Mouse (Mus musculus) natural killer cell, adult 2 months (primary cell): ENCODE data around the gene Csnka2ip.

Source experiments
- DNase-seq, 2 experiments: peaks; one replicate each; pipeline ENCODE4 v3.0.0; 2022; ENCODE audit warnings: low spot score in 2 of 2

Csnka2ip gene

GRCm38 (mm10) chr16:64602308-64602707, at the start of gene Csnka2ip:
TSS of gene Csnka2ip (minus strand) at chr16:64602408.
- DNase-seq, result no peak

GRCm38 (mm10) chr16:64649594-64650290, 47.5 kb upstream of the Csnka2ip start:
- DNase-seq, result no peak

DNA sequence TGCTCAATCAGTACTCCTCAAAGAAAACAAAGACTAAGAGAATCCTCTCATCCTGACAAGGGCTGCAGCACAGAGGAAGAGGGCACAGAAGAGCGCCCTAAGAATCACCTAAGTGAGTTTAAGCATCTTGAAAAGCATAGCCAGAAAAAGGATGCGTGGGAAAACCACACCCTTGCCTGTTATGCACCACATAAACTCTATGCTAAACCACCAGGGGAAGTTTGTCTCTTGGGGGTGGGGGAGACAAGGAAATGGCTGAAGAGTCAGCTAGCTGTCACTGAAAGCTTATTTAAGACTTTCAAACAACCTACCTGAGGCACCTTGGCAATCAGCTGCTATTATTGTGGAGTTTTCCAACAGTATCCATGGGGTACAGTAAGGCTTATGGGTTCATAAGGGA, 45.6 kb upstream of the Csnka2ip start:
- no peak for DNase-seq

DNA sequence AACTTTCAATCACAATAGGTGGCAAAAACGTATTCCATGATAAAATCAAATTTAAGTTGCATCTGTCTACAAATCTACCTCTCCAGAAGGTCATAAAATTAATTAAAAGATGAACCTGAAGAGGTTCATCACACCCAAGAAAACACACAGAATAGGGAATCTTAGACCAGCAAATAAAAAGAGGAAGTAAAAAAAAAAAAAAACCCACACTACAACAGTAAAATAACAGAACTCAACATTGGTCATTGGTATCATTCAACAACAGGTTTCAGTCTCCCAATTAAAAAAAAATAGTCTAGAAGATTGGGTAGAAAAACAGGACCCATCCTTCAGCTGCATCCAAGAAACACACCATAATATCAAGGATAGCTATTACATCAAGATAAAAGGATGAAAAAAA, 32.9 kb upstream of the Csnka2ip start:
- no peak for DNase-seq

GRCm38 (mm10) chr16:64620116-64620515, 17.9 kb upstream of the Csnka2ip start:
- DNase-seq, result no peak

- DNase-seq, result no peak
Measured at GRCm38 (mm10) chr16:64614648-64615047, 12.4 kb upstream of the Csnka2ip start.

GRCm38 (mm10) chr16:64607793-64608192, 5.6 kb upstream of the Csnka2ip start:
- no peak for DNase-seq

DNA sequence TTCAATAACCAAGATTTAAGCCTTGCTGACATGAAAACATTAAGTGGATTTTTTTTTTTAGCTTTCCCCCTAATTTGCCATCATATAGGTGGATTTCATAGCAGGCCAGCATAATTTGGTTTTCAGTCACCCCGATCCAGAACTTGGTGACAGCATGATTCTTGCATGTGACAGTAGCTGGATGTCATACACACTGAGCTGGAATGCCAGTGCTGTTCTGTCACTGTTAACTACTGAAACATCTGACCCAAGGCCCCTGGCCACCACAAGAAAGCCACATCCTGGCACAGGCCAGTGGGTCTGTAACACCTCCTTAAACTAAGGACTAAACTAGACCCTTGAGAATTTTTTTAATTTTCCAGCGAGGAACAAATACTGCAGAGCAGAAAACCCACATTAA, 15.4 kb downstream of the Csnka2ip start:
- no peak for DNase-seq

- no peak for DNase-seq
Measured at GRCm38 (mm10) chr16:64586262-64586619, 16.0 kb downstream of the Csnka2ip start.

- no peak for DNase-seq
Measured at GRCm38 (mm10) chr16:64585599-64586261, 16.5 kb downstream of the Csnka2ip start.

DNA sequence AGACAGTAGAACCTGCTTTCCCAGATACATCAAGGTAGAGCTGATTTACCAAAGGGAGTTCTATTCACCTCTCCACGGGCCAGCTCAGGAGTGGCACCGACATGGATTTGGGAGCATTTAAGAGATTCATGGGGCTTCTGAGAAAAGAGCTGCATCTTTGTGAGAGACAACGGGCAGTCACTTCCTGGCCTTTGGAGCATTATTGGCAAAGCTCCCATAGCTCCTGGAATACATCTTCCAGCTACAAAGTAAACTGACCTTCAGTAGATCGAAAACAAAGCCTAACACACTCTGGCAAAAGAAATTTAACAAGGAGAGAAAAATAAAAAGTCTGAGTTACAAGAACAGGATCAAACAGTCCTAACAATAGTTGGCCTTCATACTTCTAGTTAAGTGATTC, 17.6 kb downstream of the Csnka2ip start:
- no peak for DNase-seq

- no peak for DNase-seq
Measured at GRCm38 (mm10) chr16:64583406-64583805, 18.8 kb downstream of the Csnka2ip start.

DNA sequence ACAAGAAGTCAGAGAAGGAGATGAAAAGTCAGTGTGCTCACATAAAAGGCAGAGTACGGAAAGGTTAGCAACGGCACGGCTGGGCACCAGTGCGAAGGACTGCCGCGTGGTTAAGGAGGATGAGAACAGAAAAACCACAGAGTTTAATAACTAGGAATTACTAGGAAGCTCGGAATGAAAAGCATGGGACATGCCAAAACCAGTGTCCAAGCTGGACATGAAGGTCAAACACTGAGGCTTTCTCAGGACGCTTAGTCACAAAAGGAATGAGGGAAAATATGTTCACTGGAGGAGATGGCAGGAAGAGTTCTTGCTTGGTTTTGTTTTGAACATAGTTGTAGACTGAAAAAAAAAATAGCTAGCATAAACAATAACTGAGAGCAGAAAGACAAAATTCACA, 32.7 kb downstream of the Csnka2ip start:
- no peak for DNase-seq

GRCm38 (mm10) chr16:64563081-64563480, 39.1 kb downstream of the Csnka2ip start:
- DNase-seq, result no peak

DNA sequence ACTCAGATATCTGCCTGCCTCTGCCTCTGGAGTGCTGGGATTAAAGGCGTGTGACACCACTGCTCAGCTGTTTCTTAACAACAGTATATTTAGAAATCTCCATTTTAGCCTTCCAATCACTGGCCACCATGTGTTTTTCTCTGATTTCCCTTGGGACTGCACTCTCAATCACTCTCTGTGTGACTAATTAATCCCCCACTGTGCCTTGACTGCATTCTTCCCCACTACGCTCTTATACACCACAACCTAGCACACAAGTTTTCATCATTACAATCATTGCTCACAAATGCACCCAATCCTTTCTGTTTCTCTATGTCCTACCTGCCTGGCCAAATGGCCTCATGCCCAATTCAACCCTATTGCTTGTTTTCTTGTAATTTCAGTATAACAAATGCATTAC, 43.7 kb downstream of the Csnka2ip start:
- no peak for DNase-seq

DNA sequence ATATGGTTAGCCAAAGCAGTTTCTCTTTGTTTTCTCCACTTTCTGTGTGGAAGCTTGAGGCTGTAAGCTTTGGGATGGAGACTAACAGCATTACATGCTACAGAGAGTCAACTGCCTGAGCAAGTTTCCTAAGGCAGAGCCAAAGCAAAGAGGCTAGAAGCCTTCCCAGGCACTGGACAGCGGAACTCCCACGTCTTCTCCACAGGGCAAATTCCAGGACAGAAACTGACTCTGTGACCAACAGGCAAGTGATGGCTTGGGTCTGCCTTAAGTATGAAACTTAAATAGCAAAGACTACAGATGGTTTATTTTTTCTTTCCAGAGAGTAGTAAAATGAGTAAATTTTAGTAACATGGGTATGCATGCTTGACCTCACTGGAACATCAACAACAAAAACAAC, 75.3 kb downstream of the Csnka2ip start:
- no peak for DNase-seq

- DNase-seq, result no peak
Measured at GRCm38 (mm10) chr16:64524051-64524645, 78.1 kb downstream of the Csnka2ip start.

DNA sequence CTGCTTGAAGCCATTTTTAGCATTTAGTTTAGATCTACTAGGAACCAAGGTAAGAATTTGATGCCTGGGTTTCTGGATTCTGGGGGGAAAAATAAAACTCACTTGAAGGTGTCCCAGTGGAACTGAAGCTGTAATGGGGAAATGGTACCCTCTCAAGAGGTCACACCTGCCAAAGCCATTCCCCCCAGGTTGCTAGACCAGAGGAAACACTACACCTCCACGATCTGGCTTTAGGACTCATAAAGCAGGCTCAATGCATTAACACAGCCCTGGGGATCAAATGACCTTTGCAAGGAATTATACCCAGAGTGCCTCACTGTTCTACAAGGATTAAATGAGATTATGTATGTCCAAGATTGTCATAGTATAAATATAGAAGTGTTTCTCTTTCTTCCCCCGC, 88.8 kb downstream of the Csnka2ip start:
- DNase-seq, result no peak
